Mouse (Mus musculus) cerebellum, adult 2 months (tissue): ENCODE data around the gene Ppp2r3a.

Experiments
- CTCF ChIP-seq: fragments of 200-500 bp; IDR thresholded peaks from 2 replicates; pipeline ENCODE4 v1.5.1; 2011; ENCODE audit warnings: low read depth, mild to moderate bottlenecking, control low read depth, low read length, moderate library complexity, borderline replicate concordance; ENCODE audit not compliant: insufficient read depth
- POLR2A ChIP-seq: fragments of 200-500 bp; IDR thresholded peaks from 2 replicates; pipeline ENCODE4 v1.6.1; 2011; ENCODE audit warnings: low read length, control low read depth, borderline replicate concordance; ENCODE audit not compliant: insufficient read depth

DNA sequence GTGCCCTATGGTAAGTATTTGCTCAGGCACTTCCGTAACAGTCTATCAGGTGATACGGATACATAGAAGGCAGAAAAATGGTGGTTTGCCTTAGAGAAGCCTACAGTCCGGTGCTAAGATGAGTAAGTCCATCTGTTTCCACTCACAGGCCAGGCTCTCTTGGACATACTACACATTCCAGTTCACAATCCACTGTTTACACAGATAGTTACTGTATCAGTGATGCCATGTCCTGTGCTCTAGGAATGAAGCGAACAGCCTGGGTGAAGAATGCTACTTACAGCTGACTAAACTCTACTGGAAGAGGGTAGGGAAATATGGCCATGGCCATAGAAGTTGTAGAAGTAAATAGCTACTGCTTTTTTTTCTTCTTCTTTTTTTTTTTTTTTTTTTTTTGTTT, 138.3 kb downstream of the Ppp2r3a start:
- TF ChIP-seq CTCF (no peak), POLR2A (no peak)
